Mouse (Mus musculus) embryonic fibroblast, embryonic 13.5 days (primary cell): ENCODE data around the gene Cdk14. TPM values are rescaled to one million over a fixed set of nuclear protein-coding genes. Genes with fewer than 3 reads are reported as not detected.

Experiments
- H3K27ac ChIP-seq: 2 replicates; pipeline ENCODE4 v1.5.1; 2012; ENCODE audit warnings: low read length, control low read depth, inconsistent platforms; ENCODE audit not compliant: insufficient read depth
- H3K4me1 ChIP-seq: 2 replicates; pipeline ENCODE4 v1.6.1; 2011; ENCODE audit warnings: low read length; ENCODE audit not compliant: control insufficient read depth, insufficient read depth
- H3K4me3 ChIP-seq: 2 replicates; pipeline ENCODE4 v1.5.1; 2011; ENCODE audit warnings: mild to moderate bottlenecking, control low read depth, low read length; ENCODE audit not compliant: insufficient read depth
- CTCF ChIP-seq: IDR thresholded peaks from 2 replicates; pipeline ENCODE4 v1.5.1; 2011; ENCODE audit warnings: mild to moderate bottlenecking, control low read depth, low read length, moderate library complexity, borderline replicate concordance; ENCODE audit not compliant: insufficient read depth
- POLR2A ChIP-seq: IDR thresholded peaks from 2 replicates; pipeline ENCODE4 v1.6.1; 2011; ENCODE audit warnings: low read depth, mild to moderate bottlenecking, control low read depth, low read length, moderate library complexity
- polyA plus RNA-seq: library from polyadenylated mRNA; stranded (reverse); fragments of >200 nt; gene quantifications from 2 replicates; pipeline ENCODE4 v1.2.4, GENCODE M21; 2011; ENCODE audit warnings: low read depth; ENCODE audit not compliant: missing spikeins, insufficient read length

Gene Cdk14
- polyA plus RNA-seq, 1 experiment = 50.0 TPM

DNA sequence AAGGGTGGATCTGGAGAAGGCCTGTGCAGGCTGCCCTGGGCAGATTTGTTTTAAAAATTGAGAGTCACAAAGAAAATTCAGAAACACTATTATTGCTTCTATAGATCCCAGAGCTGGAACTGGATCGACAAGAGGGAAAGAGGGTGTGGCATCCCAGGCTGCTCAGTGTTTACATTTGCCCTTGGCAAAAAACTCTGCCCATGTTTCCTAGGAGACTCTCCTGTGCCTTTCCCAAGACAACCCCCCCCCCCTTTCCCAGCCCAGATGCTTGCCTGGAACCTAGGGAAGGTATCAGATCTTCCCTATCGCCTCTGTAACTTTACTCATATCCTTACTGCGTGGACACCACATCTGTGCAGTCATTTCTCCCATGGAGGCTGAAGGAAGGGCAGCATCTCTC is 628.9 kb downstream of the Cdk14 start:
- Histone ChIP-seq H3K27ac (no peak overlapping the region), H3K4me1 (no peaks in the 10 kb centered on the region)
- TF ChIP-seq POLR2A (no peak), CTCF (no peak)

DNA sequence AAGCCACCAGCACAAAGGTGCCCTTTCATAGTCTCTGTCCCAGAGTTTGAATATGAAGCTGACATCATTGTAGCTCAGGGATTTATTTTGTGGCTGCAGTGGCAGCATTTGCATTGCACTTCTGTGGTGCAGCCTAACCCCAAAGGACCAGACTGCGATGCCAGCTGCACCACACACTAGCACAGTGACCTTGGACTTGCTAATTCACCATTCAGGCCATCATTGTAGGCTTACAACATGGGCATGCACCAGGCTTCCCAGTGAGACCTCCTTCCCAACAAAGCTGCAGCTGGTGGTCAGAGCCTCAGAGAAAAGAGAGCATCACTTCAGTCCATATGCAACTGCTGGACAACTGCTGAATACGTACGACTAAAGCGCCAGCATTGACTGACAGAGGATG is 629.8 kb downstream of the Cdk14 start:
- Histone ChIP-seq H3K4me3 (no peak overlapping the region), H3K4me1 (no peaks in the 10 kb centered on the region), H3K27ac (no peak overlapping the region)
- no peak for TF ChIP-seq POLR2A
- no peak for TF ChIP-seq CTCF

More for the DNA sequence above, 628.9 kb downstream of the Cdk14 start:
- no peak overlapping the region for H3K4me3 ChIP-seq

DNA sequence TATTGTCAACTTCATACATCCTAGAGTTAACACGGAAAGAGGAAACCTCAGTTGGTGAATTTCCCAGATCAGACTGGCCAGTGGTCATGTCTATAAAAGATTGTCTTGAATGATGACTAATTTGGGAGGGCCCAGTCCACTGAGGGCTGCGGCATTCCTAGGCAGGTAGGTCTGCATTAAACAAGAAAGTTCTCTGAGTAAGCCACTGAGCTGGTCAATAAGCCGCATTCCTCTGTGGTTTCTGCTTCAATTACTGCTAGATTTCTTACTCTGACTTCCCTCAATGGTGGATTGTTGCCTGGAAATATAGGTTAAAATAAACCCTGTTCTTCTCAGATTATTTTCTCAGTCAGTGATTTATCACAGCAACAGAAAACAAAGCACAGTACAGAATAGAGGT is 631.6 kb downstream of the Cdk14 start:
- Histone ChIP-seq H3K4me1 (no peaks in the 10 kb centered on the region), H3K27ac (no peak overlapping the region), H3K4me3 (no peak overlapping the region)
- TF ChIP-seq POLR2A = no peak
- no peak for TF ChIP-seq CTCF

DNA sequence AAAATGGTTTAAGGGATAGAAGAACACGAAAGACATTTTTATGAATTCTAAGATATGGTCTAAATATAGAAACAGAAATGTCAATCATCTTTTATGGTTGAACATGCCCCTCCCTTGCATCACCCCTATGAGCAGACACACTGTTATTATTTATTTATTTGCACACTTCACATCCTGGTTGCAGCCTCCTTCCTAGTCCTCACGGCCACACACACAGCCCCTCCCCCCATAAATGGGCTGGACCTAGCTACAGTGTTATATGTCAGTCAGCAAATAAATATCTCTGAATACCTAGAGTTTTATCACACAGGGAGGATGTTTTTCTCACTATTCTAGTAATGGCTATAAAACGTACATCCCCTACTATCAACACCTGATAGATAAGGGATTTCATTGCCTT is 633.3 kb downstream of the Cdk14 start:
- Histone ChIP-seq H3K27ac (no peak overlapping the region), H3K4me1 (no peaks in the 10 kb centered on the region), H3K4me3 (no peak overlapping the region)
- no peak for TF ChIP-seq CTCF
- TF ChIP-seq POLR2A = no peak

DNA sequence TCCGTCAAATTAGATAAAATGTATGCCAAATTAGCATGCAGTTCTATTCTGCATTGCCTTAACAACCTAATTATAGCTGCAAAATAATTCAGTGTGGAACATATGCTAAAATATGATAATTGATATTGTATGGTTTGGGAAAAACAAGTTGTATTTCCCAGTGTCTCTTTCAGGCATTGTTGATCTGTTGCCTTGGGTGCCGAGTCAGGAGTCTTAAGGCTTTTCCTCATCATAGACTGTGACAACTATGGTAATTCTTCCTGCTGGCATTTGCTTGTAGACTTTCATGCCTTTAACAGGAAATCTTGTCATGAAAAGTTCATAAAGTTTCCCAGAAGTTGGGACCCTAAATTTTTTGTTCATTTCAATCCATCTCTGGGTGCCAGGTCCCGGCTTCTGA is 641.8 kb downstream of the Cdk14 start:
- H3K27ac ChIP-seq = no peak overlapping the region
- TF ChIP-seq CTCF = no peak
- no peak for TF ChIP-seq POLR2A
- H3K4me3 ChIP-seq = no peak overlapping the region
- H3K4me1 ChIP-seq = no peaks in the 10 kb centered on the region

DNA sequence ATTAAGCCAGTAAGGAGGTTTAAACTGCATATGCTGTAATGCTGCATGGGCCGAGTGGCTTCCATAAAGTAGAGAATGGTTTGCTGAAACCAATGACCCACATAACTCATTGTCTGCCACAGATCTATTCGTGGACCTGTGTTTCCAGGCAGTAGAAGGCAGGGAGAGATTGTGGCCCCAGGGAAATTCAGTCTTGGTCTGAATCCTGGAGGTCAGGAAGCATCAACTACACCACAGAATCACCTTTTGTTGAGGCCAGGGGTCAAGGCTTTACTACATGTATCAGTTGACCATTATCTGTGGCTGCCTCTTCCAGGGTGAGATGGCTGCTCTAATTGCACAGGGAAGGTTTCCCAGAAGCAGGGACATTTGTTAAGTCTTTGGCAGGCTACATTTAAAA is 643.6 kb downstream of the Cdk14 start:
- H3K27ac ChIP-seq = no peak overlapping the region
- H3K4me1 ChIP-seq = no peaks in the 10 kb centered on the region
- H3K4me3 ChIP-seq = no peak overlapping the region
- TF ChIP-seq POLR2A = no peak
- no peak for TF ChIP-seq CTCF

DNA sequence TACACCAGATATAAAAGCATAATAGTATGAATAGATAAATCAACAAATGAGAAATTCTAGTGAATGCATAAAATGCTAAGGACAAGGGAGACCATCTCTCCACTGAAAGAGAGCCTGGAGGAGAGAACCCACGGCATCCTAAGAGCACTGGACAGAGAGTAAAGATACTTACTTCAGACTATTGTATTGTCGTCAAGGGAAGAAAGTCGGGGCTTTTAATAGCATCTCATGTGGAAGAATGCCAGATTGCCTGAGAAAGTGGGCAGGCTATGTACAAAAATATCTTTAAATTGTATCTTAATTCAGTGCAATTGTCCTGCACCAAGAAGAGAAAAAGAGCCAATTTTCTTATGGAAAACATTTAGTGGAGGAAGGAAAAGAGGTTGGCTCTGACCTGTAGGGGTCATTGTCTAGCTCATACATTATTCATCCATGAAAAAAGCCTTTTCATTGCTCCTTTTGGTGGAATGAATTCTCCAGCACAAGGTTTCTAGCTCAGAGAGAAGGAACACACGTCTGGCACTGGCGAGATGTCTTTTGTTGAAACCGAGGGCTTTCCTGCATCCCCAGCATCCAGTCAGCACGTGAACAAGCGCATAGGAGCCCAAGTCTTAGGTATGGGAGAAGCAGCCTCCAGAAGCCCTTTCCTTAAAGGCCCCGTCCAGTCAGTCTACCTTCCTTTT is 646.9 kb downstream of the Cdk14 start:
- H3K27ac ChIP-seq = no peak overlapping the region
- no peak overlapping the region for H3K4me3 ChIP-seq
- no peak for TF ChIP-seq CTCF
- no peak for TF ChIP-seq POLR2A
- H3K4me1 ChIP-seq = no peaks in the 10 kb centered on the region

DNA sequence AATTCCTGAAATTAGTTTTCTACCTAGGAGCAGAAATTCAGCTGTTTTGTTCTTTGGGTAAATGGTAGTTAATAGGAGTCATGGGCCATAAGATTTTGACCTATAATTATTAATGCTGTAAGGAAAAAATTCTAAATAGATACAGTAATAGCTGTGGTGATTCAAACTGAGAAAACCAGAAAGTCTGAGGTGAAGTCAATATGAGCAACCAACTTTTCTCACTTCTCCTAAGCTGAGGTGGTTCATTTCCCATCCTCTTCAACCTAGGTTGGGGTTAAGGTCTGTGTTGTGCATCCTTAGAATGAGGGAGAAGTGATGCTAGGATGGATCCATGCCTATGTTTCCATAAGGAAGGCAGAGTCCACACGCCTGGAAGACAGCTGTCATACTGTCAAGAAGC is 649.5 kb downstream of the Cdk14 start:
- Histone ChIP-seq H3K4me1 (no peaks in the 10 kb centered on the region), H3K27ac (no peak overlapping the region), H3K4me3 (no peak overlapping the region)
- TF ChIP-seq POLR2A (no peak), CTCF (no peak)

DNA sequence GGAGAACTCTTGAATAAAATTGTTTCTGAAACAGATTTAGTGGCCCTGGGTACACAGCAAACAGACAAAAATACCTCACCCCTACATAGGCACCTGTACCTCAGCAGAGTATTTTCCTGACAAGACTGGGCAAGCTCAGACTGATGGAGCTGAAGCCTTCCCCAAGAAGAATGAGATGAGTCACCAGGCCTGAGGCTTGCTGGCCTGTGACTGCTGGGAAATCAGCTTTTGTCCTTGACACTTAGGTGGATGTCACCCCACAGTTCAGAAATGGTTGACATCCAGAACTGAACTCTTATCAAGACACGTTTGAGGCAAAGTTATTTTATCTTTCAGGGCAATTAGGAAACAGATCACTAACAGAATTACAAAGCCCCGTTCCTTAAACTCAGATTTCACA is 652.2 kb downstream of the Cdk14 start:
- TF ChIP-seq CTCF (no peak), POLR2A (no peak)

DNA sequence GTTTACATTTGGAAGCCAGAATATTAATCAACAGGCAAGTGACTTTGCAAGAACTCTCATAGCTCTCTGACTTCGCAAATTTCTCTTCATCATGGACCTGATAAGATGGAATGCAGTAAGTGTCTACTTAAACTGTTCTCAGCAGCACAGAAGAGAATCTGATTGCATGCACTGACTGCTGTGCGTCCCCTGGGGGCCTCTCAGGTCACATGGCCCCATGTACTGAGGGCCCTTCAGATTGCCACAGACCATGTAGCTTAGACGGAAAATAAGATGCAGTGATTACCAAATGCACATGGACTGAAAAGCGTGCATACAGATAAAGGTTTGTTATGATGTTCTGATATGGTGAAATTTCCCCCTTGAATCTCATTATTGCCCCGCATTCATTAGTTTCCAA is 653.4 kb downstream of the Cdk14 start:
- Histone ChIP-seq H3K4me3 (no peak overlapping the region), H3K27ac (no peak overlapping the region), H3K4me1 (no peaks in the 10 kb centered on the region)
- TF ChIP-seq CTCF (no peak), POLR2A (no peak)

More for the DNA sequence above, 652.2 kb downstream of the Cdk14 start:
- Histone ChIP-seq H3K27ac (no peak overlapping the region), H3K4me3 (no peak overlapping the region), H3K4me1 (no peaks in the 10 kb centered on the region)
